Mouse (Mus musculus) Patski (cell line): ENCODE measurements around the gene Gm20716. TPM values are rescaled to one million over a fixed set of nuclear protein-coding genes. Genes with fewer than 3 reads are reported as not detected.

Source experiments
- ATAC-seq: fragments of 100-300 bp; one replicate; pipeline ENCODE4 v1.8.0; 2021
- CTCF ChIA-PET: fragments of 350-600 bp; sonication (Branson Sonifier 250); formaldehyde crosslinking; loops from one replicate; lab custom pipeline; 2022; ENCODE audit warnings: inconsistent platforms; lab: Charles Lee
- POLR2A ChIA-PET: fragments of 350-600 bp; sonication (Branson Sonifier 250); formaldehyde crosslinking; loops from one replicate; lab custom pipeline; 2022; ENCODE audit warnings: antibody characterized with exemption, inconsistent platforms; lab: Charles Lee
- DNase-seq: peaks from one replicate; pipeline ENCODE4 v3.0.0-alpha.2; 2011; ENCODE audit warnings: low read depth, low spot score
- H3K27me3 ChIP-seq: fragments of 371-371 bp; one replicate; pipeline ENCODE4 v1.5.1; 2021
- CTCF ChIP-seq: fragments of 100-300 bp; IDR thresholded peaks from one replicate; pipeline ENCODE4 v1.5.1; 2021
- in situ Hi-C: fragments of 300-500 bp; cut with MboI; formaldehyde crosslinking; loops from 3 replicates; pipeline ENCODE4 v1.11.1; 2018; ENCODE audit warnings: low pct_unique_long_range_greater_than_20kb, mixed read lengths
- polyA plus RNA-seq: library from polyadenylated mRNA; unstranded; gene quantifications from one replicate; pipeline ENCODE4 v1.2.3, GENCODE M21; 2021

The Gm20716 gene
- polyA plus RNA-seq, 1 experiment from 2014 or later = 70.8 TPM

- ChIA-PET CTCF (interaction anchor here (0.9 to 1.4 kb wide), 3 partner anchors 33 to 38 kb away, joined by 3 read pairs; no protein-coding TSS in a partner anchor), POLR2A (no interaction called here)
- in situ Hi-C loops = no loop called here
- no peak for TF ChIP-seq CTCF
- no peak for ATAC-seq
- no peak for DNase-seq
- no peaks in the 10 kb centered on the region for H3K27me3 ChIP-seq
These were observed 74.5 kb downstream of the Gm20716 start for GRCm38 (mm10) chr2:168155666-168156065.

GRCm38 (mm10) chr2:168154090-168154881 lies 75.9 kb downstream of the Gm20716 start:
- TF ChIP-seq CTCF = no peak
- in situ Hi-C loops = no loop called here
- peak; percentile 55 for ATAC-seq
- CTCF ChIA-PET = interaction anchor here (0.6 to 1.4 kb wide), 5 partner anchors 10 to 102 kb away, joined by 3 to 7 read pairs (median 3); no protein-coding TSS in a partner anchor
- DNase-seq = peak; percentile 38
- no peaks in the 10 kb centered on the region for H3K27me3 ChIP-seq
- POLR2A ChIA-PET = interaction anchor here (0.7 kb wide), 1 partner anchor 395 kb away, joined by 3 read pairs; no protein-coding TSS in a partner anchor

- no peaks in the 10 kb centered on the region for H3K27me3 ChIP-seq
- CTCF ChIA-PET = interaction anchor here (1.1 kb wide), 1 partner anchor 9 kb away, joined by 4 read pairs; no protein-coding TSS in a partner anchor
- no peak for DNase-seq
- in situ Hi-C loops = no loop called here
- no peak for ATAC-seq
- TF ChIP-seq CTCF = no peak
- POLR2A ChIA-PET = interaction anchor here (0.8 kb wide), 1 partner anchor 19 kb away, joined by 3 read pairs; no protein-coding TSS in a partner anchor
These were observed 80.9 kb downstream of the Gm20716 start for GRCm38 (mm10) chr2:168149241-168149640.

- H3K27me3 ChIP-seq = no peaks in the 10 kb centered on the region
- no peak for TF ChIP-seq CTCF
- ATAC-seq = no peak
- DNase-seq = no peak
- POLR2A ChIA-PET = no interaction called here
- CTCF ChIA-PET = no interaction called here
- in situ Hi-C loops = no loop called here
These were observed 82.3 kb downstream of the Gm20716 start for GRCm38 (mm10) chr2:168147722-168148432.

GRCm38 (mm10) chr2:168145437-168145836 lies 84.7 kb downstream of the Gm20716 start:
- CTCF ChIA-PET = no interaction called here
- in situ Hi-C loops = no loop called here
- TF ChIP-seq CTCF = no peak
- ATAC-seq = no peak
- no peak for DNase-seq
- POLR2A ChIA-PET = no interaction called here
- no peaks in the 10 kb centered on the region for H3K27me3 ChIP-seq

- POLR2A ChIA-PET = no interaction called here
- ATAC-seq (no peak), DNase-seq (no peak)
- no peaks in the 10 kb centered on the region for H3K27me3 ChIP-seq
- no peak for TF ChIP-seq CTCF
- in situ Hi-C loops = no loop called here
- CTCF ChIA-PET = no interaction called here
These were observed 86.4 kb downstream of the Gm20716 start for GRCm38 (mm10) chr2:168143794-168144193.

- ChIA-PET POLR2A (no interaction called here), CTCF (no interaction called here)
- in situ Hi-C loops = no loop called here
- TF ChIP-seq CTCF = no peak
- ATAC-seq (no peak), DNase-seq (no peak)
- no peaks in the 10 kb centered on the region for H3K27me3 ChIP-seq
These were observed 93.0 kb downstream of the Gm20716 start for GRCm38 (mm10) chr2:168137161-168137560.

Other genes starting within 250 kb of the Gm20716 start
- gene Ripor3, start 219.7 kb downstream of the Gm20716 start, polyA plus RNA-seq = 0.39 TPM
- gene Pard6b, start 149.4 kb downstream of the Gm20716 start, polyA plus RNA-seq = 40.3 TPM
- gene Adnp, start 23.3 kb downstream of the Gm20716 start, polyA plus RNA-seq = 18.6 TPM
- gene Dpm1, start 227 bp upstream of the Gm20716 start, polyA plus RNA-seq = 15.8 TPM
- 10.3 TPM for gene Mocs3, start 258 bp upstream of the Gm20716 start, polyA plus RNA-seq
- not detected for gene Kcng1, start 51.4 kb upstream of the Gm20716 start, polyA plus RNA-seq